Mouse (Mus musculus) kidney, adult 8-10 months (tissue): Measurements from ENCODE around the gene Wnk4.

Experiments used
- DNase-seq, 2 experiments: peaks; one replicate each; pipeline ENCODE4 v3.0.0; 2022

The Wnk4 gene

DNA sequence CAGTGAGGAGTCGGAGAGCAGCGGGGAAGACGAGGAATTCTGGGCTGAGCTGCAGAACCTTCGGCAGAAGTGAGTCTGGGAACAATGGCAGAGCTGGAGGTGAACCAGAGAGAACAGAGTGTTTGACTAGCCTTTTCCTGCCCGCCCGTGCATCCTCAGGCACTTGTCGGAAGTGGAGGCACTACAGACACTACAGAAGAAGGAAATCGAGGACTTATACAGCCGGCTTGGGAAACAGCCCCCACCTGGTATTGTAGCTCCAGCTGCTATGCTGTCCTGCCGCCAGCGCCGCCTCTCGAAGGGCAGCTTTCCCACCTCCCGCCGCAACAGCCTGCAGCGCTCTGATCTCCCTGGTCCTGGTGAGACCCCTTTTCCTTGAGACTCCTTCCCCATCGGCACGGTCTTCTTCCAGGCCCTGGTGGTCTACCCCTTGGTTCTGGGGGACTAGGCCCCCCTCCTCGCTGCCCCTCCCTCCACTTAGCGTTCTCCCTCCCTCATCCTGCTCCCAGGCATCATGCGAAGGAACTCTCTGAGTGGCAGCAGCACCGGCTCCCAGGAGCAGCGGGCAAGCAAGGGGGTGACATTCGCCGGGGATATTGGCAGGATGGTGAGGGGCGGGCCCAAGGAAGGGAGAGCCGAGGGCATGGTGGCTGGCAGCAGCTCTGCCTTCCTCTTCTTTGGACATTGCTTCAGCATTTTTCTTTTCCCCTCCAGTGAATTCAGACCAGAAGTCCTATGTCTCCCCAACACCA lies 16.1 kb downstream of the Wnk4 start:
- no peak for DNase-seq

DNA sequence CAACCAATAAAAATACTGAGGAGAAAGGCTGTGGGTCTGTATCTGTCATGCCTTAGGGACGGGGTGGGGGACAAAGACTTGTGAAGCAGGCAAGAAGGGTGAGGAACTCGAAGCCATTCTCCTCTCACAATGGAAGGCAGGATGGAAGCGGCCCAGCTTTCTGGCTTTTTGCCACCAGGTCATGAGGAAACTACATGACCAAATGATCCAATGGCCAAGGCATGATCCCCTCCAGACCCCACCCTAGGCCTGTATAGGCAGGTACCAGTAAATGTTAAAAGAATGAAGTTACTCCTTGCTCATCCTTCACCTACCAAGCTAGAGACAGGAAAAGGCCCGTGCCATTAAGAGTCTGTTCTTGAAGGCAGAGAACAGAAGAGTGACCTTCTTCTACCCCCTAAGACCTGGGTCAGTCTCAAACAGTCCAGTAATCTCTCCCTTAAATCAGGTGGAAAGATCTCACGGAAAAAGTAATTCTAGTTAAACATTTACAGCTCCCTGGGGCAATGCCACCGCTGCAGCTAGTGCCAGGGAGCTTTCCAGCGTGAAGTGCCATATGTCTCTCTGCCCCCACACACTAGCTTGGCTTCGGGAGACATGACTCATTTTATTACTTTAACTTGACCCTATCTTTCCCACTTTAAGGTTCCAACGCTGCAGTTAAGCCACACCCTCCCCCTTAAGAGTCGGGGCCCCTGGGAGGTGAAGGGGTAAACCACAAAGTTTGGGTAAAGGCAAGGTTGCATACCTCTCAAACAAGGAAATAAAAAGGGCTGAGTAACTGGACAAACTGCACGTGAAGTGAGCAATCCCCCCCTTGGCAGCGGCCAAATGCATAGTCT lies 17.2 kb downstream of the Wnk4 start:
- peak; percentile 88 to 94 for DNase-seq

GRCm38 (mm10) chr11:101278223-101279192 lies 18.1 kb downstream of the Wnk4 start, which contains the start of the genes Cntd1 and Coa3:
Cntd1 (plus strand) TSS chr11:101279012.
Coa3 (minus strand) TSS chr11:101279114.
- peak; percentile 87 to 88 for DNase-seq

DNA sequence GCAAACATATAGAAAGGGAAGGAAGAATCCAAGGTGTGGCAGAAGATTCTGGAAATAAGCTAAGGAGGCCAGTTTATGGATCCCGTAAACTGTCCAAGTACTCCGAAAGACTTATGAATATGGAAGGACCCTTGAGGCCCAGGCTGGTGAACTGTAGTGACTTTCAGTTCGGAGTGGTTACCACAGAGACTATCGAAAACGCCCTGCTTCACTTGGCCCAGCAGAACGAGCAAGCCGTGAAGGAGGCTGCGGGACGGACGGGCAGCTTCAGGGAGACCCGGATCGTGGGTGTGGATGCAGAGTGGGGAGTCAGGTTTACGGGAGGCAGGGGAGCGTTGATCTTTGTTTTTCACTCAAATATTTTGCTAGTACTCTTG lies 18.8 kb downstream of the Wnk4 start:
- DNase-seq, result no peak

DNA sequence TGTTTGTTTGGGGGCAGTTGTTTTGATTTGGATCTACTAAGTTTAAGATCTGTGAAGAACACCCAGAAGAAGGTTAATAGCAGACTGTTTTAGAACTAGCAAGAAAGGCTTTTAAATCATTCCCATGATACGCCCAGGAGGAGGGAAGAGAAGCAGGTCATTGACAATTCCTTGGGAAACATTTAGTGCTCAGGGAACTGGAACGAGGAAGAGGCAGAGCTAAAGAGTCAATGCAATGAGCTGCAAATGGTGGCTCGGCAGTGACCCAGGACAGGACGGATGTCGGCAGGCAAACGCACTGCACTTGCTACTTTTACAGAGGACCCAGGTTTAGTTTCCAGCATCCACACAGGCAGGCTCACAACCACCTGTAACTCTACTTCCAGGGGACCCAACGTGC lies 20.5 kb downstream of the Wnk4 start:
- no peak for DNase-seq

DNA sequence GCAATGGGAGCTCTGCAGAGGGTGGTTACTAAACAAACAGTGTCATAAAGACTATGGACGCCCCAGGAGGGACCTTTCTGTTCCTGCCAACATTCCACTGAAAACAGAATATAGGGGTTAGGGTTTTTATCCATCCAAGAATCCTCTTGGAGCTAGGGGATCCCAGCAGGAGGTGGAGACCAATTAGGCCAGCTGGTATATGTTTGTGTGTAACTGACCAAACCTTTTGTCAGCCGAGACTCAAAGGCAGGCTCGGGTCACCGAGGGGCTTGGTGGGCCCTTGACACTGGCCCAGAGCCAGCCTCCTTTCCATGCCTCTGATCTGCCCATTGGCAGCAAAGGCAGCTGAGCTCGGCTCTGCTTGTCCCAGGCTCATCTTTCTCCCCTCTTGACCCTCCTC lies 22.5 kb downstream of the Wnk4 start:
- DNase-seq, result no peak

GRCm38 (mm10) chr11:101283805-101284204 lies 23.4 kb downstream of the Wnk4 start:
- DNase-seq, result peak in 1 of 2 experiments; percentile 86

DNA sequence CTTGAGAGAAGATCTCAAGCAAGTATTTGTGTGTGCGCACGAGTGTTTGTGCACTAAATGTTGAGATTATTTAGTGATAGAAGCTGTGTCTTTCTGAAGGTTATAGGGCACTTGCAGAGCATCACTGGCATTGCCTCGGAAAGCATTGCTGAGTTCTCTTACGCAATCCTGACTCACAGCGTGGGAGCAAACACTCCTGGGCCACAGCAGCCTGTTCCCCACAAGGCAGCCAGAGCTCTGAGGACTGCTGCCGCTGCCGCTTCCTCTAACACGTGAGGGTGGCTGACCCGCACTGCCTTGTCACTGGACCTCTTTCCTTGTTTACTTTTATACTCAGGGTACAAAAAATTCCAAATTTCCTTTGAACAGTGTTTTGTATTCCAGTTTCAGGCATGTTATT lies 26.9 kb downstream of the Wnk4 start:
- DNase-seq, result no peak

- no peak for DNase-seq
These were observed 30.9 kb downstream of the Wnk4 start for GRCm38 (mm10) chr11:101291231-101291630.

GRCm38 (mm10) chr11:101295191-101295590 lies 34.8 kb downstream of the Wnk4 start:
- DNase-seq, result no peak

- DNase-seq, result no peak
These were observed 40.5 kb downstream of the Wnk4 start for GRCm38 (mm10) chr11:101300881-101301280.

DNA sequence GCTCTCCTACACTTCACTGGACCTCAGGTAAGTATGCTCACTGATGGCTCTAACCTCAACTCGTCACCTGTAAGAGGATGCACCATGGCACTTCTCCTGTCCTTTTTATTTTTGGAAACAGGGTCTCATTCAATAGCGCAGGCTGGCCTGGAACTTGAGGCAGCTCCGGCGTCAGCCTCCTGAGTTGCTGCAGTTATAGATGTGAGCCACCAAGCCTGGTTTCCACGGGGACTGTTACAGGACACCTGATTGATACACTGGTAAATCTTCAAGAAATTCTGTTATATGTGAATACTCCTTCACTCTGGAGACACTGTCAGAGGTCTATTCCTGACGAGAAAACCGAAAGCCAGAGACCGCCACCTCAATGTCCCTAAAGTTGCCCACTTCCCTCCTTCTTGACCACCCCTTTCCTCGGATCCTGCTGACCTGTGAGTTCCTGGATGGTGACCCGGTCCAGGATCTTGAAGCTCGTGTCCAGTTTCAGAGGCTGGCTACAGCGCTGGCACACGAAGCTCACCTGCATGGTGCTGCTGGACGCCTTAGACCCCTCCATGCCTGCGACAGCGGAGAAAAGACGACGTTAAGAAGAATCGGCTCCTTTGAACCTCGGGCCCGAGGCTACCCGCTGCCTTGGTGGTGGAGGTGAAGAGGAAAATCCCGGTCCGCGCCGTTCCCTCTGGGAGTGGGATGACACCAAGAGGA lies 41.1 kb downstream of the Wnk4 start:
- DNase-seq, result no peak

GRCm38 (mm10) chr11:101302004-101302798 lies 41.8 kb downstream of the Wnk4 start, which contains the start of gene Becn1:
Becn1 (minus strand) TSS chr11:101302286.
- DNase-seq, result peak; percentile 95 to 97

DNA sequence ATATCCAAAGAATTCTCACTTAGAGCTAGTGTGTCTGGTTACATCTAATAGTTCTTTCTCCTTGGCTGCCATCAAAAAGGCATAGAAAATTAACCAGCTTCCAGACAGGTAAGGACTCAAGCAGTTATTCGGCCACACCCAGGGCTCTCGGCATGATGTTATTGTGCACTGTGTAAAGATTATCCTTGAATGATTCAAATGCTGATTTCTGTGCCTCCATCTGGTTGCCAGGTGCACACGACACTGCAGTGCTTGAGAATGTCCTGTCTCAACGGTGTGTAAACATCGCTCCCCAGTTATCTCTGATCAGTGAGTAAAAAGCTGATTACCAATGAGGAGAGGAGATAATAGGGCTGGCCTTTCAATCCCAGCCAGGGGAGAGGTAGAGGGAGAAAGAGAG lies 47.4 kb downstream of the Wnk4 start:
- no peak for DNase-seq

DNA sequence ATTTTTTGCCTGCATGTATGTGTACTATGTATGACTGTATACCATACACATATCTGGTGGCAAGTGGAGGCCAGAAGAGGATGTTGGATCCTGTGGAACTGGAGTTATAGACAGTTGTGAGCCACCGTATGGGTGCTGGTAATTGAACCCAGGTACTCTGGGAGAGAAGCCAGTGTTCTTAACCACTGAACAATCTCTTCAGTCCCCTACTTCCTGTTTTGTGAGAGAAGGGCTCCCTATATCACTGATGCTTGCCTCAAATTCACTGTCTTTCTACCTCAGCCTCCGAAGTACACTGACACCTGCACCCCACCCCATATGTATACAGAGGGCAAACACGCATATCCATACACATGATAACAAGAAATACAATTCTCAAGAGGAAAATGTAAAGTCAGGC lies 50.7 kb downstream of the Wnk4 start:
- no peak for DNase-seq

DNA sequence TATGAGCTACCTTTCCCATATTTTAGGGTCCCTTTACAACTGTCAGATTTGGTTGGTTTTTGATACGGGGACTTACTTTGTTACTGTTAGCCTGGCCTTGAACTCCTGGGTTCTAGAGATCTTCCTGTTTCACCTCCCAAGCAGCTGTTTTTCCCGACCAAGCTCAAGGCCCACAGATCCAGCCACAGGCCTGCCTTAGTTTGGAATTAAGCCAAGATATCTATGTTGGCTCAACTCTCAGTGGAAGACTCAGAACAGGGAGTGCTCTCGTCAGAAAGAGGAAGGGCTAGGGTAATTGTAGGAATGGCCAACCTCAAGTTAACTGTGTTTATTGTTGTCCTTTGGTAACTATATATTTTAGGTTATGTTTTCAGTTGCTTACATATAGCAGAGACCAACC lies 51.8 kb downstream of the Wnk4 start:
- no peak for DNase-seq

DNA sequence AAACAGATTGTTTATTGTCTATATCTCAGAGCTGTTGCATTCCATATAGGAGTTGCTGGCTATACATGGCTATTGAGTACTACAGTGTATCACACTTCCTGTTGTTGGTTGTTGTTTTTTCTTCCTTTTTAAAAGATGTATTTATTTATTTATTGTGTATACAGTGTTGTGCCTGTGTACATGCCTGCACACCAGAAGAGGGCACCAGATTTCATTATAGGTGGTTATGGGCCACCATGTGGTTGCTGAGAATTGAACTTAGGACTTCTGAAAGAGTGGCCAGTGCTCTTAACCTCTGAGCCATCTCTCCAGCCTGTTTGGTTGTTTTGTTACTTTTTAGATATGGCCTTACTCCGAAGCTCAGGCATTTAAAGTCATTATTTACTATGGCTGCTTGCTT lies 54.2 kb downstream of the Wnk4 start:
- DNase-seq, result no peak

- no peak for DNase-seq
These were observed 54.8 kb downstream of the Wnk4 start for GRCm38 (mm10) chr11:101315082-101315650.

GRCm38 (mm10) chr11:101315665-101316500 lies 55.5 kb downstream of the Wnk4 start, which contains the start of gene Psme3:
Psme3 (plus strand) TSS chr11:101316213.
- DNase-seq, result peak; percentile 86 to 92

- DNase-seq, result no peak
These were observed 56.1 kb downstream of the Wnk4 start for GRCm38 (mm10) chr11:101316501-101316917.
